Mouse (Mus musculus): ENCODE results near the gene Upk1b.
A peak's percentile ranks its signal among the peaks of the same experiment; 100 is the strongest.
"Not testable (repeated sequence)": the region's sequence is repeated elsewhere in the genome, so short reads cannot be mapped to it uniquely, and the experiment has no call there.

The Upk1b gene

DNA sequence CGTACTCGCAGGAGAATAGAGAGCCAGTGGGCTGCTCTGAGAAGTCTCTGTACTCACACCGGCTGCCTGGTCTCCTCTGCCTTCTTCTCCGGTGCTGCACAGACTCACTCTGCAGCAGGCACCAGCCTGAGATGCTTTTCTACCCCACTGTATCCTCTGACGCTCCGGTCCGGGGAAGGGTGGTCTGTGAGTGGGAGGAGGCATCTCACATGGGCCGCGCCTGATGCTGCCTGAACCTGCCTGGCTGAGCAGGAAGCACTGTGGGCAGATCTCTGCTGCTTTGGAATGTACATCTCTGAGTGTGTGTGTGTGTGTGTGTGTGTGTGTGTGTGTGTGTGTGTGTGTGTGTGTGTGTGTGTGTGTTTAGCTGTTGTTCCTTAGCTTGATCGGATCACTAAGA, at the start of gene Upk1b:
Gene Upk1b, minus strand, starts transcription at position 238 of the 400 bp plus-strand sequence.
- DNase-seq = peak; percentile 39

DNA sequence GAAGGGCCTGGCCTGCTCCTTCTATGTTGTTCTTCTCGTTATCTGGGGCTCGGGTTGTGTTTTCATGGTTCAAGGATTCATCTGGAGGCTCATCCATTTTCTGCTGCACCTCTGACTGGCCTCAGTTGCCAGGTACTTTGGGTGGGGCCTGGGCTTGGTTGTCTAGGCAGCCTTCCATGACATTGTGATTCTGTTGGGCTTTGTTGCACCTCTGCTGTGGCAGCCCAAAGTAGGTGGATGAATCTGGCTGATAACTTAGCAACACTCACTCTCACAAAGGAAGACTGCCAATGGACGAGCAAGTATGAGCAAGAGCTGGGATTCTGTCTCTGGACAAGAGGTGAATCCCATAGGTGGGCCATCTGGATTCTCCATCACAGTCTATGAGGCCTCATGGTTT, 28.5 kb upstream of the Upk1b start, which contains the start of gene 4930435E12Rik:
Gene 4930435E12Rik, minus strand, starts transcription at position 101 of the 400 bp plus-strand sequence.
- DNase-seq = no peak

DNA sequence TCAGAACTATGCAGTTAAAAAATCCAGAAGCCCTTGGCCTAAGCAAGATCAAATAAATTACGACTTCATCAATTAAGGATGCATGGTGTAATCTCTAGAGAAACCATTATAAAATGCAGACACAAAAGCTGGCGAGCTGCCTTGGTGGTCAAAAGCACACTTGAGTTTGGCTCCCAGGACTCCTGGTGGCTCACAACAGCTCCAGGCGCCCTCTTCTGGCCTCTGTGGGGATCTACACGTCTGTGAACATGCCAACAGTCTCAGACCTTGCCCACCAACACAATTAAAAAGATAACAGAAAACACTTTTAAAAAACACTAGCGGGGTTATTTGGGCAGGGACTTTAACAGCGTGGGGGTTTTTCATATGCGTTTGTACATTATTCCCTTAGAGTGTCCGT, 12.4 kb upstream of the Upk1b start:
- DNase-seq = peak; percentile 76

DNA sequence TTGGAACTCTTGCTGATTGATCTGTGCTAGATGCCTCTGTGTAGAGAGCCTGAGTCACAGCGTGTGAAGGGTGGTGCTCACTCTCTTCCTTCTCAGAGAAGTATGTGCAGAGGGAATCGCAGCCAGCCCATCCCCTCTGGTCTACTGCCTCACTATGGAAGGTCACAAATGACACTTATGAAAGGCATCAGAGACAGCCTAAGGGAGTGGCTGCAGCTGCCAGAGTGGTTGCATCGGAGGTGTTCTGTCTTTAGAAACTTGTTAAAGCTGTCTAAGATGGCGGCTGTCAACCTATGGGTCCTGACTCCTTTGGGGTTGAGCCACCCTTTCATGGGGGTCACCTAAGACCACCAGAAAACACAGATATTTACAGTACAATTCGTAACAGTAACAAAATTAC, 10.1 kb upstream of the Upk1b start:
- no peak for DNase-seq

DNA sequence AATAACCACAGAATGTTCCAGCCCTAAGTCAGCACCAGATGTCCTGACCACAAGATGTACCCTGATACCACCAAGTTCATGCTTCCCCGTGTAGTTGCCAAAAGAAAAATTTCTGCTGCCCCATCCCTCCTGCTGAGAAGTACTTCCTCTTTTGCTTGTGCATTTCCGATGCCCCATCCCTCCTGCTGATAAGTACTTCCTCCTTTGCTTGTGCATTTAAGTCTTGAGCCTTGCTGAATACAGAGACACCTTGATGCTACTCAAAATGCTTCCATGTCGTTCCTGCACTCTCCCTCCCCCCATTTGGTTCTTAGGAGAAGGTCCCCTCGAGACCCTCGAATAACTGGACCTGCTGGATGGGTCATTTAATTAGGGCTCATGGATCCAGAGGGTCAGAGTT, 7.7 kb upstream of the Upk1b start:
- not testable (repeated sequence) for DNase-seq

DNA sequence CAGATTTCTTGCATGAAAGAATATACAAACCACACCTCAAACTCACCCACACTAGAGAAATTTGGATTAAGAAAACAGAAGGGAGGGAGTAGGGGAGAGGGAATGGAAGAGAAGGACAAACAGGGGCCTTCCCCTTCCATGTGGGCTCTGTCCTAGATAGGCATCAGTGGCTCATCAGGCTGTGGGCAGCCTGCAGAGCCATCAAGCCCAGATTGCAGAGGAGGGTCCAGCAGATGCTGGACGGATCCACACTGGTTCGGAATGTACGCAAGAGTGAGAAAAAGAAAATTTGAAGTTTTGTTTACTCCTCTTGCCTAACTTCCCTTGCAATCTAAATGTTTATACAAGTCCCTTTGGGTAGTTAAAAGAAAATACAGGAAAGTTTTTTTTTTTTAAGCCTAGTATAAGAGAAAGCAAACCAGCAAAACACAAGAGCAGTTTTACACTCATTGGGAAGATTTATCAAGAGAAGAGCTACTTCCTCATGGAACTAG, 1.1 kb downstream of the Upk1b start:
- DNase-seq = no peak

DNA sequence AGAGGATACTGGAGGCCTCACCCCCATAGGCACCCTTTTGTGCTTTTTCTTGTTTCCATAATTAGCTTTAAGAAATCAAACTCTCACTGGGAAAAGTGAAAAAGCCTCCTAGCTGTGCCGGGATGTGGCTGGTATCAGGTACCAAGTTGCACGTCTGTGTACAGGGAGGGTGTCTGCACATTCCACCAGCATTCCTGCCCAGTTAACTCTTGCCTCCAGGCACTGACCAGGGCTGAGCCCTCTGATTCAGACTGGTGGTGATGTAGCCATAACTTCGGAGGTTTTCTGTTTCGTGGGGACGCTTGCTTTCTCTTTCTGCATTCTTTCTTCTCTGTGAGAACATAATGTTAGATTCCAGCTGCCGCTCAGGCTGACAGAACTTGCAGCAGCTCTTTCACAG, 7.0 kb downstream of the Upk1b start:
- no peak for DNase-seq

DNA sequence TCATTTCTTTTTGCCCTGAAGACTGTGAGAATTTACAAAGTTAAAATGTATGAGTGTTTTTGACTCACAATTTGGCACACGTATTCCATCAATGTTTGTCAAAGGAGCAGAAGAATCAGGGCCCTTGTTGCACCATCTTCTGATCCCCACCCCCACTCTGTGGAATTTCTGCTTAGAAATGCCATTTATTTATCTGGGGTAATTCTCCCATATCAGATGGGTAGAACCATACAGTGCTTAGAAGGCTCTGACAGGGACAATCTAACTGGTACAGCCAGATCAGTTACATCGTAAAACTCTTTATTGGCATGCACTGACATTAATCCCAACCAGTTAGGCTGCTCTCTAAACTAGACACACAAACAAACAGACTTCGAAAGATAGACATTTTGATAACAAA, 10.2 kb downstream of the Upk1b start:
- no peak for DNase-seq

DNA sequence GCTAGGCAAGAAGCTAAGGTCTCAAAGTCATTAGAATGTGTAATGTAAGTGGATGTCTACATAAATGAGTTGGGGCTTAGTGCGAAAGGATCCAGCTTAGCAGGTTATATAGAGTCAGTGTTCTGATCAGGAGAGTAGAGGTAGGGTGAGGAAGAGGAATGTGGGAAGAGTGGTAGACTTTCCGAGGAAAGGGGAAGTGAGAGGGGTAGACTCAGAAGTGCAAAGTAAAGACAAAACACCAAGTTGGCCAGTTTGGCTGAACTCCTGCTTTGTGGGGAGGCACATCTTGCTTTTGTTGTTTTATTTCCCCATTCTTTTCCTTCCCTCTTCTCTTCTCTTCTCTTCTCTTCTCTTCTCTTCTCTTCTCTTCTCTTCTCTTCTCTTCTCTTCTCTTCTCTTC, 11.1 kb downstream of the Upk1b start:
- DNase-seq = no peak

DNA sequence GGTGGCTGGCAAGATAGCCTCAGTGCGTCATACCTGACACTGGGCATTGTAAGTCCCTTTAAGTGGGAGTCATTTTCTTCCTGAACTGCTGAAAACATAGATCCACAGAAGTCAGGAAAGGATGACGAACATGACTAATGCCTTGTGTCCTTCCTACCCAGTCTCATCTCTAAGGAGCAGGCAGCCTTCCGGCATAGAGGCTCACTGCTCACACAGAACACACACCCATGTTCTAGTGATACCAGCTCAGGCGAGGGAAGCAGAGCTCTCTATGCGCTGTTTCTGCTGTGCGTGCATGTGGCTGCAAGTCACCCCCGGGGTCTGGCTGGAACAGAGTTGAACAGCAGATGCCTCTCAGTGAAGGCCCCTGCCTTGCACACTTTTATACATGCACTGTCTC, 14.8 kb downstream of the Upk1b start:
- DNase-seq = no peak

DNA sequence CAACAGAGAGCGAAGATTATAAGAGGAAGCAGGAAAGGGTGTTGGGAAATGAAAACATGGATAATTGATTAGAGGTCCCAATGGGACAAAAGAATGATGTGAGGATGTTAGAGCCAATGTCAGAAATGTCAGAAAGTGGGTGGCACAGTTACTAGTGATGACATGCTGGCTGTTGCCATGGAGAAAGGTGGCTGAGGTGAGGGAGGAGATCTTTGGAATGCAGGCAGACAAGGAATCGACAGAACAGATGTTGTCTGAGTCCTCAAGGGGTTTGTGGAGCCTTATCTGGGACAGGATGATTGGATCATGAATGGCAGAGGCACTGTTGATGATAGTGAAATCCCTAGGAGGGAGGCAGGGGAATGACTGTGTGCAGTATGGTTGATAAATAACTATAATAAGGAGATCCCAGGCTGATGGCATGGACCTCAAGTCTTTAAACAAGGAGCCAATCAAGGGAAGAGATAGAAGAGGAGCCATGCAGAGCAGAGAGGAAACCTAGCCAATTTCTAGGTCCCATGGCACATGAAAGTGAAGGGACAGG, 17.5 kb downstream of the Upk1b start:
- peak; percentile 28 for DNase-seq

DNA sequence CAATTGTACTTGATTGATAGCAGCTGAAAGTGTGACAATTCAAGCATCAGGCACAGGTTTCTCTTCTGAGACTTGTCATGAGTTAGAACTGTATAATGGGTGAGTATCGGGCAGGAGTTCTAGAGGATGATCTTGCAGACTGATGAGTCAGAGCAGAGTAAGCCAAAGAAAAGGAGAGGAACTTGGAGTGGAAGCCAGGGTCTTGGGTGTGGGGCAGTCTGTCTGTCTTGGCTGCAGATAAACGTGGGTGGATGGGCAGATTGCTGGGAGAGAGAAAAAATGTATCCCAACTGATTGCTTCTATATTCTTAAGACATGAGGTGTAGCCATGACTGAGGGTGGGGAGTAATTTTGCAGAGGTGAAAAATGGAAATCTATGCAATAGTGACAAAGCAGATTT, 18.2 kb downstream of the Upk1b start:
- DNase-seq = no peak

DNA sequence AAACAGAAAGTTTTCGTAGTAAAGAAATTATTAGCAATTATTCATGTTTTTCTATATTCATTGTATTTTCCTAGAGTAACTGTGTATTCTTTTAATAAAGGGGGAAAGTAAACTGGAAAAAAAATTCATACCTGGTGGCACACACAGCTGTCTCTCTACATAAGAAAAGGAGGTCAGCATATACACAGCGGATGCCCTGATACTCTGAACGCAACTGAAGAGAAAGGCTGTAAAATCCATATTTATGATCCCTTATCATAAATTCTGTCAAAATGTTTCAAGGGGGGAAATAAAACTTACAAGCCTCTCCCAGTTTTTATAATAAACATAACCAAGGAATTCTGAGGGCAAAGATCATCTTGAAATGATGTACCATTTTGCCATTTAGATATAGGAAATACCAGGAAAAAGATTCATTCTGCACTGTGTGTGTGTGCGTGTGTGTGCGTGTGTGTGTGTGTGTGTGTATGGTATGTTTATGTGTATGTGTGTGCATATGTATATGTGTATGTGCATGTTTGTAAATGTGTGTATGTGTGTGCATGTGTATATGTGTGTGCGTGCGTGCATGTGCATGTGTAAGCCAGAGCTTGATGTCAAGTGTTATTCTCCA, 19.1 kb downstream of the Upk1b start:
- DNase-seq = no peak

DNA sequence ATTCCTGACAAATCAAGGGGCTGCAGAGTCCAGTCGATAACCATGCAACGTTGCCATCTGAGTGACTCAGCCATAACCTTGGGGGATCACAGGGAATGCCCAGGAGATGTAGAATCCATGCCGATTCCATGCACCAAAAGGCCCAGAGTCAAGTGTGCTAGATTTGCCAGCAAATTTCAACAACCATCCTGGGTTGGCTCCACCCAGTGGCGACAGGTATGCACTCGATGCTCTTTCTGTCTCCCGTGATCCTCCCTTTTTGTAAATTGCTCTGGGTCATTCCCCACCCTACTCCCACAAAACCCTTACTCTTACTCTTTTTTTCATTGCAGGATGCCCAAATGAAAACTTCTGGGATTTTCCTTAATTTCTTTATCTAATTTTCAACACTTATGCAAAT, 23.8 kb downstream of the Upk1b start:
- no peak for DNase-seq

DNA sequence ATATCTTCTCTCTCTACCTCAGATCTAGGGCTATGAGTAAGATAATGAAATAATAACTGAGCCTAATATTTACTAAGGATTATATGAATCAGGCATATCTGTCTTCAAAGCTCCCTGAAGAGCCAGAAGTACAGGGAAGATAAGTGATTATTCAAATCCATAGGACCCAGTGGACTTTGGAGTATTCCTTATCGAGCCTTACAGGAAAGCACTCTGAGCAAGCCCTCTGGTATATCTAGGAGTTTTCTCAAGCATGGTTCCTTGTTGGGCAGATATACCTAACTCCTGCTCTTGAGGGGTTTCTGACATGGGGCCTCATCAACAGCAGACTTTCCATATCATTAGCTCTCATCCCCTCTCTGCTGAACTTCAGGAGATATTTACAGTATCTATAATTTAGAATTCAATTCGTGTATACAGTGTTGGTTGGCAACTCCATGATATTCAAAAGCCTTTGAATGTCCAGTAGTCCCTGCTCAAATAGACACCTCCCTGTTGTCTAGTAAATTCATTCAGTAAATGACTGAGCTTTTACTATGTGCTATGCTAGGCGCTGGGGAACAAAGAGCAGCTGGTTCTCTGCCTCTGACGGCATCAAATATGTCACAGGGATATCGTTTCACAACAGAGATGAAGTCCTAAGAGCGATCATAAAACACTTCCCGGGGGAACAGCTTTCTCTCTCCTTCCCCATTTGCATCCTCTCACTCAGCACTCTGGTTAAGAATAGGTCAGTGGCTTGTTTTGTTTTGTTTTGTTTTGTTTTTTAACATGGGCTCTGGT, 25.0 kb downstream of the Upk1b start:
- no peak for DNase-seq

DNA sequence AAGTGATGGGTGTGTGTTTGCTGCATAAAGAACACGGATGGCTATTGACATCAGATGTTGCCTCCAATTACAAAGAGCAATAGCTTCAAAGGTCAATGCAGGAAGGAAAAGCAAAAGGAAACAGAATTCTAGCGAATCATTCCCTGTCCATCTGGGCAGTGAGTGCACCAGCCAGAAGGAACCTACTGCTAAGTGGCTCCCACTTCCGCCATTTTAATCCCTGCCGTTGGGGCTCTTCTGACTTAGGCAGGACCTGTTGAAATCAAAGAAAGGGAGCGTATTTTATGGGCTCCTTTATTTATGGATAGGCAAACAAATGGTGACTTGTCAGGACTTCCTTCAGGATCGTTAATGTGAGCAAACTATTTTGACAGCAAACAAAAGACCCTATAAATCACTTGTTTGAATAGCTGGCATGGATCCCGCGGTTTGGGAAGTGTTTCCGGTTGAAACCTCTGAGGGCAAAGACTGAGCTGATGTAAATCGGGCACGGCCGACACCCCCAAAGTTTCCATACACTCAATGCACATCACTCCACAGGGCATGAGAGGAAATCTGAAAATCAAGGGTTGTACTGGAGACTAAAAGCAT, 27.1 kb downstream of the Upk1b start:
- DNase-seq = no peak

DNA sequence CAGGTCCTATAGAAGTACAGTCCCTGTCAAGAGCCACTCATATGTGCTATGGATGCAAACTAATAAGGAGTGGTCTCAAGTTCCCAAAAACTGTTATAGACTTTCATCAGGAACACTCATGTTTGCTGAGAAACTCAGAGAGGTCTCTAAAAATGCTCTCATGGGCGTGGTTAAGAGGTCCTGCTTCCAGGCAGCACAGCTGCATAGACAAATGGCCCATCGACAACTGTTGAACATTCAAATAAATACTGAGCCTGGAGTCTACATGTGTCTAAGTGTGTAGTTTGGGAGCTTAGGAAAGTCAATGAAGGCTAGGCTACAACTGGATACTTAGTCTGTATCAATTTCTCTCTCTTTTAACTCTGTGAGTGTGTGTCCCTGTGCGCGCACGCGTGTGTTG, 29.0 kb downstream of the Upk1b start:
- no peak for DNase-seq

DNA sequence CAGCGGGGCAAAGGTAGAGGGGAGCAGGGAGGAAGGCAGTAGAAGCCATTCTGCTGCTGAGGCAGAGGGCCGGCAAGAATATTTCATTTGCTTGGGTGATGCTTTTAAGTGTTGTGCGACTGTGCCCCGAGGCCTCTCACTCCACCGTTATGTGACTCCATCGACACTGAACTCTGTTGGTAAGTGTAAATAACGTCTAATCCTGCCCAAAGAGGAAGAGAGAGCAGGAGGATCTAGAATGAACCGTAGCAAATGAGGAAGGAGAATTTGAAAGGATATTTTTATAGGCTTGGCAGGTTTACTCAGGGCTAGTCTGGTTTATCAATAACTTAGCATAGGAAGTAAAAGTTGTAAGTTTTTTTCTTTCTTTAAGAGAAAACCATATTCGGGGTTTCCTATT, 30.6 kb downstream of the Upk1b start:
- DNase-seq = no peak

DNA sequence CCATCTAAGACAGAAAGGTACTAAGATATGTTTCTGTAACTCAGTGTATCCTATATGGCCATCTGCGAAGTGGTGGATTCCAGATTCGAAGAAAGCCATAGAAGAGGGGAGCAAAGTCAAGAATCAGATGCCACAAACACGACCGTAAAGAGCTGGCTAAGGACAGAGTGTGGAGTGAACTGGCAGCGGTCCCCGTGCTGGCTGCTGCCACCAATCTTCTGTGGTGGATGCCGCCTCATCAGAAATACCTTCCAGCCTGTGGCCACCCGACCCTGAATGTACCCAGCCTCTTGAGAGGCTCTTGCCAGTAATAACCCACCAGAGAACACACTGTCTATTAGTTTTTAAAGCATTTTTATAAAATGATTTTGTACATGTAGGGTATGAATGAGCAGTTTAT, 31.7 kb downstream of the Upk1b start:
- DNase-seq = no peak

DNA sequence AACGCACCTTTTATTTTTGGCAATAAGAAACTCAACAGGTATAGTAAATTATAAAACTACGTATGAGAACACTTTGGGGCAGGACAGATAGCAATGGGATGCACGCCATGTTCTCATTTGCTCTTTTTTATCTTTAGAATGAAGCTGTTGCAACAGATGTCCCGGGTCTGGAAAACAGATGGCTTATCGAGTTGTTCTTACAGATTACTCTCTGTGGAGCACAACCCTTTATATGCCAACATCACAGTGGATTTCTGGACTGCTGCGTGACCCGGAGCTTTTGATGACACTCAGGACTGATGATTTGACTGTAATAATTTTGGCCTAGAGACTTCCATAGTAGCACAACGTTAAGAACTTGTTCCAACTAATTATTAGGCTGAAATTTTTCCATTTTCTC, 32.4 kb downstream of the Upk1b start:
- no peak for DNase-seq

DNA sequence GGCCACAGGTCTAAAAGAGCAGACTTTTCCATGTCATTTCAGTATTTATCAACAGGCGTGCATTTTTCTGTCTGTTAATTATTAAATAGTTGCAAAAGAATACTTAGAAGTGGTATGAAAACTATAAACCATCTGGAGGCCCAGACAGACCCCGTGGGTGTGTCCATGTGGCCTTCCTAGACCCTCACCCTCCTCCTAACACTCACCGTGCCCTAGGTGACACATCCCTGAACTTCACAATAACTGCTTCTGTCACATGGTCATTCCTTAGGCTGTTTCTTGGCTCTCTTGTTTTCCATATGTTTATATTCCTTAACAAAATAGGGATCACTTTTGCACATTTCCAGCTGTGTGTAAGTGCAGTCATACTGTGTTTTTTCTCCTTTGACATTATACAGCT, 33.5 kb downstream of the Upk1b start:
- DNase-seq = no peak

DNA sequence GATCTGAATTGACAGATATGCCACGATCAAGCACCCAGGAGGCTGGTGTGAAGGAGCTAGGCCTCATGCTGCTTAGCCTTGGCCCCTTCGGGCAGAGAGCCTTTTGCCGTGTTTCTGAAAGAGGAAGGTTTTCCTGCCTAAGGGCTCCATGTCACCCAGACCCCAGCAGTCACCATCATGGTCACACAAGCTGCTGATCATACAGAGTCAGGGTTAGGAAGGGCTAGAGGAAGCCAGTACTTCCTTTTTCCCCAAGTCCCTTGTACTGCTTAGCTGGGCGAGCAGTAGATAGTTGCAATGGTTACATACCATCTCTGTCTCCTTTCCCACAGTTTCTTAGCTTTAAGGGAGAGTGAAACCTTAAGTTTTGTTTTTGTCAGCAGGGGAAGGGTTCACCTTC, 36.6 kb downstream of the Upk1b start:
- no peak for DNase-seq

DNA sequence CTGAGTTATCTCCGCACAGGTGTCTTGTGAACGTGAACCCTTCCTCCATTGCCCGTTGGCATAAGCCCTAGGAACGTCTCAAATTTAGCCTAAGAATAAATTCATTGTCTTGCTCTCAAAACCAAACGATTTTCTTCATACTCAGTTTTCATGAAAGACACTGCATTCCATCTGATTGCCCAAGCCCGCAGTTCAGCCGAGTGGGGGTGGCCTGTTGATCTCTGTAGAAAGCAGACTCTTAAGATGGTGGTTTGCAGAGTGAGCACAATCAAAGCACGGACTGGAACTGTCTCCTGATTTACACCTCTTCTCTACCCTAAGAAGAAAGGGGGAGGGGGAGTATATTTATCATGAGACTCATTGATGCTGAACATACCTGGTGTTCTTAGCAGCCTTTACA, 37.7 kb downstream of the Upk1b start:
- no peak for DNase-seq

DNA sequence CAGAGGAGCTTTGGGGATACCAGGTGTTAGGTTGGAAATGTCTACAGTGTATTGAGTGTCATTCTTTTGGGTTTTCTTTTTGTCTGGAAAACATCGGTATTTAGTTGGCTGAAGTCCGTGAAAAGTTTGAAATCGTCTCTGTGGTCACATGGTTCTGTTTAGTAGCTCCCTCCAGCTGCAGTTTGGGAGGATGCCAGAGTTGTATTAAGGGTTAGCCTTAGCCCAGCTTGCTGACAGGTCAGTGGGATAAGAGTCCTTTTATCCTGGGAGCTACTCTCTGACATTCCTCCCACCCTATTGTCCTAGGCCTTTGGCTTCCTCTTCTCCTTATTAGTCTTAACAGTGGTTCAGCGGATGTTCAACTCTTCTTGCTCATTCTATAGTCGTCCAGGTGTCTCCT, 38.2 kb downstream of the Upk1b start:
- DNase-seq = no peak
